Mouse (Mus musculus) testis, postnatal 14 days (tissue): Measurements from ENCODE around the gene Pcca.

Experiments
- DNase-seq: peaks from one replicate; pipeline ENCODE4 v3.0.0; 2021; ENCODE audit warnings: low spot score

The Pcca gene

DNA sequence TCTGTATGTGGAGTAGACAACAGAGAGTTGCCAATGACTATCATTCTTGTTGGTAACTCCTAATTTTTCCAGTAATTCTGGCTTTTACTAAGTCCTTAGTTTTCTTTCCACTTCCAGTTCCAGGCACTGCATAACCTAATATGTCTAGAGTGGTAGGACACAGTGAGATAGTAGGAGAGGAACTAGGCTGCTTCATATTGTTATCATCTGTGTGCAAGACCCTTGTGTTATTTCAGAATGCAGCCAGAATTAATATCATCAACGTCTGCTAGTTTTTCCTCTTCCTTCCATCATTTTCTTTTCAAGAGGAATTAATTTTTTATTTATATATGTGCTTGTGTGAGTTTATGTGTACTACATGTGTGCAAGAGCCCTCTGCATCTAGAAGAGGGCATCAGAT lies 114.1 kb downstream of the Pcca start:
- DNase-seq = no peak

- DNase-seq = no peak
These were observed 115.3 kb downstream of the Pcca start for GRCm38 (mm10) chr14:122649336-122649950.

- DNase-seq = no peak
These were observed 117.6 kb downstream of the Pcca start for GRCm38 (mm10) chr14:122651681-122652080.

DNA sequence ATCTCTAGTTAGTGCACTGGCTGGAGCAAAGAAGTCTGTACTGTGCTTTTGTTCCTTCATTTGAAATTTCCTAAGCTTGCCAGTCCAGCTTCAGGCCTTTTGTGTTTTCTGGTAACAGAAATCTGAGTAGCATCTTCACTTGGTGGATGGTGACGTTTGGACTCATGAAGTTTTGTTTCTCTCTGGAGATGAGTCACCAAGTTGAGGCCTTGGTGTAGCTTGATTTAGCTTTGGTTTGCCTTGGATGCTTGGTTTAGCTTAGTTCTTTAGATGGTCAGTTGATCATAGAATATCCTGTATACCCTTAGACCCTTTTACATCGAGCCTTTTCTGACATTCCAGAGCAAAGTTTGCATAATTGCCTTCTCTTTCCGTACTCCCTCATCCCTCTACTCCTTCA lies 141.5 kb downstream of the Pcca start:
- DNase-seq = no peak

GRCm38 (mm10) chr14:122683645-122684044 lies 149.5 kb downstream of the Pcca start:
- DNase-seq = no peak

DNA sequence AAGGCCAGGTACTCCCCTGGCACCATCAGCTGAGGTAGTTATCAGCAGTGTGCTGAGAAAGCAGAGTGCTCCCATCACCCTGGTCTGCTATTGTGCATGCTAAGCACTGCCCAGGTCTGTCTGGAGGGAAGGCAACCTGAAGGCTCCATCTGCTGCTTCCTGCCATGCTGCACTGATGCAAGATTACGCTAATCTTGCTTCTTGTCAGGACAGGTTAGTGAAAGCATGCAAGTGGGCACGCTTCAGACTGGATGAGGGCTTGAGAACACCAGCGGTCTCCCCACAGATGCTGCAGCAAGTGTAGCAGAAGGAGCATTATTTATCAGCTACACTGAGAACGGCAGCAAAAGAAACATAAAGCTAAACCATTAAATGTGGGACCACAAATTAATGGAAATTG lies 150.1 kb downstream of the Pcca start:
- DNase-seq = no peak

DNA sequence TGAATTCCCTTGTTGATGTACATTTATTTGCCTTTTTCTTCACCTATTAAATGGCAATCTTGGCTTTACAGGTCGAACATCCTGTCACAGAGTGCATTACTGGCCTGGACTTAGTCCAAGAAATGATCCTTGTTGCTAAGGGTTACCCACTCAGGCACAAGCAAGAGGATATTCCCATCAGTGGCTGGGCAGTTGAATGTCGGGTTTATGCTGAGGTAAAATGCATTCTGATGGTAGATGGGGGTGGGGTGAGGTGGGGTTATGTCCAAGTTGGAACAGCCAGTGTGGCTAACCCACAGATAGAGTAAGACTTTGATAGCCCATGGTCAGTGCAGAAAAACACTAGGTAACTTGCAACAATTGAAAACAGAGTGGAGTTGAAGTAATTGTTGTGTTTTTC lies 150.7 kb downstream of the Pcca start:
- DNase-seq = no peak

- DNase-seq = no peak
These were observed 153.3 kb downstream of the Pcca start for GRCm38 (mm10) chr14:122687398-122687797.

DNA sequence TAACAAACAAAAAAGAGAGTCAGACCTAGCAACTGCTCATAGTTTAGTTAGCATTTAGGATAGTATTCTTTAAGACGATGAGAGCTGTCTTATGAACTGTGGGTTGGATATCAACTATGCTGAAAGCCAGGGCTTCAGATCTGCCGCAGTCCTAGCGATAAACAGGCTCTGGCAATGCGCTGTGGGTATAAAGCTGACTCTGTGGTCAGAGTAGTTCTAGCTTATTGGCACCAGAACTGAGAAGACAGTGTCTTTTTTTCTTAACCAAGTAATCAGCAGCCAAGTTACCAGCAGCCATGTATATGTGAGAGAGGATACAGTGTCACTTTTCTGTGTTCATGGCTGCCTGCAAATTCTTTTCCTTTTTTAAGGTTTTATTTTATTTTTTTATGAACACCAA lies 154.3 kb downstream of the Pcca start:
- DNase-seq = no peak

- DNase-seq = no peak
These were observed 155.2 kb downstream of the Pcca start for GRCm38 (mm10) chr14:122689136-122689815.

- no peak for DNase-seq
These were observed 157.4 kb downstream of the Pcca start for GRCm38 (mm10) chr14:122691555-122691954.

DNA sequence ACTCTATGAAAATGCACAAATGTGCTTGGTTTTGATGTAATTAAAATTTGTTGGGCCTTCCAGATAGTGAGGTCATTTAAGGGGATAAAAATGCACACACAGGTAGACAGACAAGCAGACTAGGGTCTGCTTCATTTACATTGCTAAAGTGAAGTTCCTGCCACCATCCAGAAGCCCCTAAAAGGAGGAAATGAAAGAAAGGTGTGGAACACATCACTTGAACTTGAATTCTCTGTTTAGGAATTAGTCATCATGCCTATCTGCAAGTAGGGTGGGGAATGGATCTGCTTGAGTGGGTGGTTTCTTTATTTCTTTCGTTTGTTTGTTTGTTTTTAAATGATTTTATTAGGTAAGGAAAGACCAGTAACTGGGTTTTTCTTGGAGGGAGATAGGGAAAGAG lies 166.2 kb downstream of the Pcca start:
- no peak for DNase-seq

DNA sequence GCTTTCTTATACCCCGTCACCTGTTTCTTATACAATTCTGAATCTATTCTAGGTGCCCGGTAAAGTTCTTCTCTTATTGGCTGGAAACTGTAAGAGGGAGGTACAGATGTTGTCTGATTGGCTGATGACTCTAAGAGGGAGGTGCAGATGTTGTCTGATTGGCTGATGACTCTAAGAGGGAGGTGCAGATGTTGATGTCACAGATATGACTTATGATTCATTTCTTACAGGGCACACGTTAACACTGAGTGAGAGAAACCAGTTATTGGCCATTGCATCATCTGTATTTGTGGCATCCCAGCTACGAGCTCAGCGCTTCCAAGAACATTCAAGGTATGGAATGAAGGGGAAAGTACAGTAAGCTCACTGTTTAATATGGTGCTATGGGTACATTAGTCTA lies 179.7 kb downstream of the Pcca start:
- DNase-seq = no peak

GRCm38 (mm10) chr14:122714911-122715310 lies 180.8 kb downstream of the Pcca start:
- DNase-seq = no peak

DNA sequence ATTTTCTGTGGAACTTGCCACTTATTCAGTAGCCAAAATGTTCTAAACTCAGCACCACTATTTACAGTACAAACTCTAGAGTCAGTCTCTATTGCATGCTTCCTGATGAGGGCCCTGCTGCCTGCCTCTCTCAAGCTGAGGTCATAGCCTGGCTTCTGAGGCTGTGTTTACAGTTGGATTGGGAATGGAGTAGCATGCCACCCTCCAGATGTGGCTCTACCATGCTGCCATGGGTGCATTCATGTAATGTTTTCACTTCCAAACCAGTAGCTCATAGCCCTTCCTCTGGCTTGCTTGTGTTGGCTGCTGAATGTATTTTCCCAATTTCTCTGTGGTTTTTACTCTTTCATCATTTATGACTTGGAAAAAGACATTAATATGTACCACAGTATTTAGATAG lies 181.9 kb downstream of the Pcca start:
- no peak for DNase-seq

GRCm38 (mm10) chr14:122719496-122720080 lies 185.5 kb downstream of the Pcca start:
- no peak for DNase-seq

- DNase-seq = no peak
These were observed 186.9 kb downstream of the Pcca start for GRCm38 (mm10) chr14:122720989-122721388.

- no peak for DNase-seq
These were observed 187.6 kb downstream of the Pcca start for GRCm38 (mm10) chr14:122721750-122722149.

DNA sequence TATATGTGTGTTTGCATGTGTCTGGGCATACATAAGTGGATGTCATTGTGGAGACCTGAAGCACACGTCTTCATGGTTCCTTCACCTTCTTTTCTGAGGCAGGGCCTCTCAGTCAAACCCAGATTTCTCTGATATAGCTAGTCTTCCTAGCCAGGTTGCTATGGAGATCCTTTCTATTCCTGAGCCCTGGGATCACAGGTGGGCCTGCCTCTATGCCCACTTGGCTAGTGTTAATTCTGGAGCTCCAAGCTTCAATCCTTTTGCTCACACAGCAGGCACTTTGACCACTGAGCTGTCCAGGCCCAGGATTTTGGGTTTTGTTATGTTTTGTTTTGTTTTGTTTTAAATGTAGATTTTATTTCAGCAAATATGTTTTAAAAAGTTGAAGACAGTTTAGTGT lies 192.3 kb downstream of the Pcca start:
- DNase-seq = no peak

DNA sequence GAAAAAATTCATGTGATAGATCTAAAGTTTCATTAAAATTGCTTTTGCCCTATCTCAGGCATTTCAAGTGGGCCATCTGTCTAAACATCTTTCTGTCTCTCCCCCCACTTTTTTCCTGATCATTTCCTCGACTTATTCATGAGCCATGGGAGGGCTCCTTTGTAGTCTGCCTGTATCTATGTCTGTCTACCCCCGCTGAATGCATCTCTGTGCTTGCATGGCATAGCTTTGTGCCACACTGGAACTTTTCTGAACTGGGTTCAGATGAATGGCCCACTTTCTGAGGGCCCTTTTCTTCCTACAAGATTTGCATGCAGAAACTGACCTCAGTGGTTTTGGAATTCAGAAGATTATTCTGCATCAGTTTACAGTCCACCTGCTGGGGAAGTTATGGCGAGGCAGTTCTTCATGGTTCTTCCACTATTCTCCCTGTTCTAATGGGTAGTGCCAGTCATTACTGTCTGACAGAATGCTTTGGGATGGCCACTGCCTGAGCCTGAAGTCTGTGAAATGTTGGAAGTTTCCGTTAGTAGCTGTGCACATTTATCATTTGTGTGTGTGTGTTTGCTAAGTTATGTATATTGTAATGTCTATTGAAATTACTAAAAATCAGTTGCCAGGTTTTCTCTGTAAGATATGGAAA lies 195.4 kb downstream of the Pcca start:
- no peak for DNase-seq

DNA sequence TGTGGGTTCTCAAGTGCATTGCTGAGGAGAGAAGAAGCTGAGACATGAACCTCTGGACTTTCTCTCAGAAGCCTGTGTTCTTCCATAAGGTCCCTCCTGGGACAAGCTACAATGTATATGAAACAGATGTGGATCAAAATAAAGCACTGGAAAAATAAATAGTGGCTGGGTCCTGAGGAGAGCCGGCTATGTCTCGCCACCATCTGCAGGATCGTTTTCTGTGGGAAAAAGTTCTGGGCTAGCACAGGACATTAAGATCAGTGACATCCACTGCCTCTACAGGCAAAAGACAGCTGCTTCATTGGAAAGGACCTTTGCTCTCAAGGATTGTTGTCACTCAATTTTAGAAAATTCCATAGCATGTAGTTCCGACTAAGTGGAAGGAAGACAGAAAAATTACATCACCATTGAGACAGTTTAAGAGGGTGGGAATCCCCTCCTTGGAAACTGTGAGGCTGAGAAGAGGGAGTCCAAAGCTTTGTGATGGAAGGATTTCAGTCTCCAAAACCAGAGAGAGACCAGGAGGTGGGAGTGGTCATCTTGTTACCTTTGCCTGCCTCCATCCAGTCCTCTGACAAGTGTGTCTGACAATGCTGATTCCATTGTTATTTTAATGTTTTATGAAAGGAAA lies 196.9 kb downstream of the Pcca start:
- no peak for DNase-seq

GRCm38 (mm10) chr14:122736806-122737205 lies 202.7 kb downstream of the Pcca start:
- no peak for DNase-seq
